Mouse (Mus musculus) brain, adult 2 months (tissue): ENCODE results near the gene Gm8356.
"Not testable (repeated sequence)": the region's sequence is repeated elsewhere in the genome, so short reads cannot be mapped to it uniquely, and the experiment has no call there.

ENCODE experiments used
- DNase-seq: peaks from one replicate; pipeline ENCODE4 v3.0.0; 2011; ENCODE audit warnings: low read depth, low spot score

Gene Gm8356

DNA sequence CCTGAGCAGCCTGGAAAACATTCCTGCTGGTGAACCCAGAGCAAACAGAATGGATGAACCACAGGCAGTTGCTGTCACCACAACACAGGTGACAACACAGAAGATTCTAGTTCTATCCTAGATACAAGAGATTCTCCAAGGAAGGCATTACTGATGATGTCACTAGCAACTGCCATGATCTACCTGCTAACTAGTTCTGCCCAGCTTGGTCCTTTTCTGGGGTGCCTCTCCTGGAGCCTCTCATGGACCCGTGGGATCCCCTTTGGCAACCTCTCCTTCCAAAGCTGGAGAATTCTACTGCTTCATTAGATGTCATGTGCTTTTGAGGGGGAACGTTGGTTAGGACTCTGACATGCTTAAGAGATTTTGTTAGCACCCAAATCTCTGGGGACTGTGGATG is at the start of gene Gm8356:
Gene Gm8356 (minus strand): TSS at position 101 of the 400 bp plus-strand sequence.
- not testable (repeated sequence) for DNase-seq

DNA sequence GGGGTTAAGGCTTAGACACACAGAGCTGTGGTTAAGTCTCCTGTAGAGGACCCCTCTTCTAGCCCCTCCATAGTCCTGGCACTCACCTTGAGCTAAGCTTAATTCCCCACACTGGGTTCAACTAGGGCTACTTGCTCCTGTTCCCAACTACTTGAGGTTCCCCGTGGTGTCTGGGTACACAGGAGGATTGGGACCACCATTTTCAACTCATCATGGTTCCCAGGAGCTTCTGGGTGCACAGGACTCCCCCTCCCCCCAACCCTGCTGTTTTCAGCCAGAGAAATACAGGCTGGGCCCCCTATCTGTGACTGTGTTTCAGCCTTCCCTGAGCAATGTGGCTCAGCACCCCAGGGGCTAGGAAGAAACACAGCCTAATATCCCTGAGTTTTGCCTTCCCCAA is 50.8 kb downstream of the Gm8356 start:
- DNase-seq = not testable (repeated sequence)

DNA sequence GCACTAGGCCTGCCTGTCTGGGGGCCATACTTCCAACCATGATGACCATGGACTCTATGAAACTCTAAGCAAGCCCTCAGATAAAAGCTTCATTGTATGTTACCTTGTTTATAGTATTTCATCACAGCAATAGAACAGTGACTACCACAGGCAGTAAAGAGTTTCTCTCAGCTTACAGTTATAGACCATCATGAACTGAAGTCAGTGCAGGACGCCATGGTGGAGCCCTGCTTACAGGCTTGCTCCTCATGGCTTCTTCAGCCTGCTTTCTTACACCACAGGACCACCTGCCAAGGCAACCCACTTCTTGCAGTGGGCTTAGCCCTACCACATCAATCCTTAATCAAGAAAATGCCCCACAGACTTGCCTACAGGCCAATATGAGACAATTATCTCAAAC is 51.5 kb downstream of the Gm8356 start:
- not testable (repeated sequence) for DNase-seq

DNA sequence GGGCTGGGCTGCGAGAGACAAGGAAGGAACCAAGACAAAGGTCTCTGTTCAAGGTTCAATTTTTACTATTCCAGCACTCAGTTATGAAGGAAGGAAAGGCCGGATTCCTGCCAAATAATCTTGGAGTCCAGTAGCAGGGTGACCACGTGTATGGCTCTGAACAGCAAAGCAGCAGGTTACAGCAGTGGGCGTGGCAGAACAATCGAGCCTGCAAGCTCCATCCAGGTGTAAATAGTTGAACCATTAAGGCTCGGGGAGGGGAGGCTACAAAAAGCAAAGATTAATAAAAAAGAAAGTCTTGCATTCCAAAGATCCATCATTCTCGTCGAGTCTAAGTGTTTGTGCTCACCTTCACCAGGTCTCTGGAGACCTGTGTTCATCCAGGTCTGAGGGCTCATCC is 55.0 kb downstream of the Gm8356 start:
- DNase-seq = not testable (repeated sequence)
